Mouse (Mus musculus) heart, embryonic 11.5 days (tissue): Measurements from ENCODE around the gene Cxcl15. TPM values are rescaled to one million over a fixed set of nuclear protein-coding genes. Genes with fewer than 3 reads are reported as not detected.

Experiments
- ATAC-seq: fragments of 200-750 bp; cut with Nextera tagmentation; replicated peaks from 2 replicates; pipeline ENCODE4 v1.8.0; 2017; ENCODE audit warnings: moderate library complexity; ENCODE audit not compliant: insufficient number of reproducible peaks, low FRiP score, low TSS enrichment
- H3K27ac ChIP-seq: fragments of 300-500 bp; sonication (generic); 2 replicates; pipeline ENCODE4 v1.5.1; 2014; ENCODE audit warnings: mild to moderate bottlenecking, low read depth, low read length
- H3K27me3 ChIP-seq: fragments of 300-500 bp; sonication (generic); 2 replicates; pipeline ENCODE4 v1.6.1; 2014; ENCODE audit warnings: mild to moderate bottlenecking, low read length, mixed read lengths; ENCODE audit not compliant: control insufficient read depth, insufficient read depth
- H3K36me3 ChIP-seq: fragments of 300-500 bp; sonication (generic); 2 replicates; pipeline ENCODE4 v1.6.1; 2014; ENCODE audit warnings: mild to moderate bottlenecking, low read length, moderate library complexity, mixed read lengths; ENCODE audit not compliant: control insufficient read depth, insufficient read depth
- H3K4me1 ChIP-seq: fragments of 300-500 bp; sonication (generic); 2 replicates; pipeline ENCODE4 v1.6.1; 2014; ENCODE audit warnings: low read length; ENCODE audit not compliant: control insufficient read depth, insufficient read depth
- H3K4me2 ChIP-seq: fragments of 300-500 bp; sonication (generic); 2 replicates; pipeline ENCODE4 v1.6.1; 2014; ENCODE audit warnings: mild to moderate bottlenecking, moderate library complexity
- H3K4me3 ChIP-seq: fragments of 300-500 bp; sonication (generic); 2 replicates; pipeline ENCODE4 v1.5.1; 2014; ENCODE audit warnings: low read depth, low read length
- H3K9ac ChIP-seq: fragments of 300-500 bp; sonication (generic); 2 replicates; pipeline ENCODE4 v1.6.1; 2014; ENCODE audit warnings: mild to moderate bottlenecking, low read depth, low read length, moderate library complexity
- H3K9me3 ChIP-seq: fragments of 300-500 bp; sonication (generic); replicated peaks from 2 replicates; pipeline ENCODE4 v1.6.1; 2016; ENCODE audit warnings: low read length; ENCODE audit not compliant: control insufficient read depth
- WGBS: fragments of 180-500 bp; shearing (Covaris S2); extraction: QIAGEN DNeasy Blood & Tissue Kit; methylation state at CpG from one replicate; pipeline ENCODE4 v1.1.7; 2014; ENCODE audit not compliant: insufficient replicate concordance; 5-methylcytosine and 5-hydroxymethylcytosine counted together
- polyA plus RNA-seq: library from polyadenylated mRNA; unstranded; fragments of >200 nt; fragmentation: Nextera tagmentation; extraction: Ambion mirVana; gene quantifications from 2 replicates; pipeline ENCODE4 v1.2.1, GENCODE M21; 2014

Cxcl15 gene
- polyA plus RNA-seq = 0.39 and 0.73 TPM in 2 replicates

- H3K4me1 ChIP-seq = no peaks in the 10 kb centered on the region
- H3K4me2 ChIP-seq = no peak within 1 kb of the TSS
- WGBS = 61% methylated on average over 5 of the region's 5 CpGs
- no peak within 1 kb of the TSS for H3K27ac ChIP-seq
- H3K4me3 ChIP-seq = no peak within 1 kb of the TSS
- H3K27me3 ChIP-seq = no peaks in the 10 kb centered on the region
- ATAC-seq = no peak
- no peak within 1 kb of the TSS for H3K9ac ChIP-seq
- H3K36me3 ChIP-seq = no peaks in the 10 kb centered on the region
- no peaks in the 10 kb centered on the region for H3K9me3 ChIP-seq
Observed at GRCm38 (mm10) chr5:90794195-90794625, at the start of gene Cxcl15. TSS of gene Cxcl15 (plus strand) at chr5:90794534.

DNA sequence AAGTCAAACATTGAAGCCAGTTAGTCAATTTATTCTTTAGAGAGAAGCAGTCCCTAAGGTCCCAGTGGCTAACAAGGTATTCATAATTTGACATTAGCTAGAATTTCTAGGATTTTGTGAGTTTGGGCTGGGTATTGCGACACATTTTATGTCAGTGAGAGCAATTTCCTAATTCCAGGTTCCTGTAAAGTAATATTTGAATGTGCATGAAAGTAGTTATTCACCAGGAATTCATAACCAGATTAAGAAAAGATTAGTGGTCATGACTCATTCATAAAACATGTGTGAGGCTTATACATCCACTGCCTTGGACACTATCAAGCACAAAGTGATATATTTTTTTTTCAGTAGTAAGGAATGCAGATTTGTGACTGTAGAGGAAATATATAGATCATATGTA lies 40.4 kb upstream of the Cxcl15 start:
- 0 out of 2 replicates have a peak, but pooled peaks cover 5% of the 10 kb centered on the region for H3K4me1 ChIP-seq
- H3K27ac ChIP-seq = no peak overlapping the region
- no peaks in the 10 kb centered on the region for H3K9me3 ChIP-seq
- H3K27me3 ChIP-seq = 0 out of 2 replicates have a peak, but pooled peaks cover 4% of the 10 kb centered on the region
- WGBS = 88% methylated on average over 1 of the region's 1 CpGs
- no peak overlapping the region for H3K9ac ChIP-seq
- no peak overlapping the region for H3K4me2 ChIP-seq
- no peak overlapping the region for H3K4me3 ChIP-seq
- no peak for ATAC-seq
- no peaks in the 10 kb centered on the region for H3K36me3 ChIP-seq

DNA sequence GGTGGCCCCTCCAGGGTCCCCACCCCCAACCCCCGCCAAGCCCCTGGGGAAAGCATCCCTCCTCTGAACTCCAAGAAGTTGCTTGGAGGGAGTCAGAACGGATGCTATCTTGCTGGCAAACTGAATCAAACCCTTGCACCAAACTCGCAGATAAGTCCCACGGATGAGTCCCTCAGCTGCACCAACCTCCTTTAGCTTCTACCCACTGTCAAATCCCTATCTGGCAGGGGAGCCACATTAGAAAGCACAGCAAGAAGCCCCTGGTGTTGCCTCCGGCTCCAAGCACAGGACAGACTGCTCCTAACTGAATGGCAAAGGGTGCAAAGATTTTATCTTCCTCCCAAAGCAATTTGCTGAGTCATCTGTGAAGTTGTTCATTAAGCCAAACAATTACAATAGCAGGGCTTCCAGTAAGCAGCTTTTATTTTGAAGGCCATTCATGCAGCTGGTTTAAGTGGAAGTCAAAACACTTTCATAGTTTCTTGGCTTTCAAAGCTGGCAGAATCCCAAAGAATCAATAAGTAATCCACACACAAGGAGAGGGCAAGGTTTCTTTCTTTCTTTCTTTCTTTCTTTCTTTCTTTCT lies 36.2 kb upstream of the Cxcl15 start:
- Histone ChIP-seq H3K4me1 (0 out of 2 replicates have a peak, but pooled peaks cover 8% of the 10 kb centered on the region), H3K4me2 (no peak overlapping the region), H3K27me3 (peaks cover 13% of the 10 kb centered on the region), H3K36me3 (no peaks in the 10 kb centered on the region), H3K9ac (no peak overlapping the region), H3K27ac (no peak overlapping the region), H3K9me3 (no peaks in the 10 kb centered on the region), H3K4me3 (no peak overlapping the region)
- 26% methylated on average over 5 of the region's 5 CpGs for WGBS
- no peak for ATAC-seq

- H3K9me3 ChIP-seq = no peaks in the 10 kb centered on the region
- H3K9ac ChIP-seq = no peak within 1 kb of the TSS; the same call in 1 of the 2 replicates
- no peak for ATAC-seq
Observed at GRCm38 (mm10) chr5:90759077-90760065, 35.0 kb upstream of the Cxcl15 start, which contains the start of gene Cxcl5. TSS of gene Cxcl5 (plus strand) at chr5:90759360.

DNA sequence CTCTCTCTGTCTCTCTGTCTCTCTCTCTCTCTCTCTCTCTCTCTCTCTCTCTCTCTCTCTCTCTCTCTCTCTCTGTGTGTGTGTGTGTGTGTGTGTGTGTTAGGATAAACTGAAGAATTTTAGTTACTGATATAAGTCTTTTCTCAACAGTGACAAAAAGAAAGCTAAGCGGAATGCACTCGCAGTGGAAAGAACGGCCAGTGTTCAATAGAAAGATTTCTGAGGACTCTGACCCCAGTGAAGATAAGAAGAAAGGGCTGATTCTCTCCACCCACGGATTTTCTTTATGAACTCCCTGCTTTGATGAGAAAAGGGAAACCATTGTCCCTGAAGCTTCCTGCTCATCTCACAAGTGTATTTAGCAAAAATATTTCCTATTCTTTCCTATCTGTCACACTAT lies 34.0 kb upstream of the Cxcl15 start:
- no peaks in the 10 kb centered on the region for H3K36me3 ChIP-seq
- 45% methylated on average over 4 of the region's 4 CpGs for WGBS
- no peak overlapping the region for H3K9ac ChIP-seq
- no peaks in the 10 kb centered on the region for H3K9me3 ChIP-seq
- peaks cover 13% of the 10 kb centered on the region for H3K27me3 ChIP-seq
- ATAC-seq = no peak
- H3K27ac ChIP-seq = no peak overlapping the region
- 0 out of 2 replicates have a peak, but pooled peaks cover 8% of the 10 kb centered on the region for H3K4me1 ChIP-seq
- H3K4me3 ChIP-seq = no peak overlapping the region
- H3K4me2 ChIP-seq = no peak overlapping the region

More at GRCm38 (mm10) chr5:90759077-90760065, 35.0 kb upstream of the Cxcl15 start, which contains the start of gene Cxcl5:
- no peak within 1 kb of the TSS for H3K27ac ChIP-seq
- no peaks in the 10 kb centered on the region for H3K36me3 ChIP-seq
- H3K4me1 ChIP-seq = 0 out of 2 replicates have a peak, but pooled peaks cover 8% of the 10 kb centered on the region
- WGBS = 6% methylated on average over 32 of the region's 32 CpGs
- peak within 1 kb of the TSS; percentile 35 for H3K4me3 ChIP-seq
- H3K4me2 ChIP-seq = peak within 1 kb of the TSS; percentile 65
- H3K27me3 ChIP-seq = peaks cover 13% of the 10 kb centered on the region

- Histone ChIP-seq H3K9me3 (no peaks in the 10 kb centered on the region), H3K36me3 (no peaks in the 10 kb centered on the region), H3K9ac (no peak overlapping the region), H3K27me3 (peaks cover 13% of the 10 kb centered on the region), H3K4me2 (no peak overlapping the region), H3K4me3 (no peak overlapping the region), H3K27ac (no peak overlapping the region), H3K4me1 (0 out of 2 replicates have a peak, but pooled peaks cover 8% of the 10 kb centered on the region)
- WGBS = 90% methylated on average over 2 of the region's 2 CpGs
- no peak for ATAC-seq
Observed at GRCm38 (mm10) chr5:90760844-90761243, 33.5 kb upstream of the Cxcl15 start.

- ATAC-seq = no peak
- Histone ChIP-seq H3K4me2 (no peak overlapping the region), H3K36me3 (no peaks in the 10 kb centered on the region), H3K27me3 (peaks cover 13% of the 10 kb centered on the region), H3K9ac (no peak overlapping the region), H3K27ac (no peak overlapping the region), H3K4me1 (0 out of 2 replicates have a peak, but pooled peaks cover 8% of the 10 kb centered on the region), H3K4me3 (no peak overlapping the region), H3K9me3 (no peaks in the 10 kb centered on the region)
- 82% methylated on average over 3 of the region's 3 CpGs for WGBS
Observed at GRCm38 (mm10) chr5:90761834-90762233, 32.5 kb upstream of the Cxcl15 start.

GRCm38 (mm10) chr5:90763912-90764665 lies 30.2 kb upstream of the Cxcl15 start:
- Histone ChIP-seq H3K27me3 (peaks cover 9% of the 10 kb centered on the region), H3K27ac (no peak overlapping the region), H3K4me3 (no peak overlapping the region), H3K9ac (no peak overlapping the region), H3K9me3 (no peaks in the 10 kb centered on the region), H3K36me3 (no peaks in the 10 kb centered on the region), H3K4me1 (0 out of 2 replicates have a peak, but pooled peaks cover under 1% of the 10 kb centered on the region), H3K4me2 (no peak overlapping the region)
- 78% methylated on average over 12 of the region's 12 CpGs for WGBS
- ATAC-seq = no peak
